Mouse (Mus musculus): ENCODE data around the gene Slc44a5.

DNA sequence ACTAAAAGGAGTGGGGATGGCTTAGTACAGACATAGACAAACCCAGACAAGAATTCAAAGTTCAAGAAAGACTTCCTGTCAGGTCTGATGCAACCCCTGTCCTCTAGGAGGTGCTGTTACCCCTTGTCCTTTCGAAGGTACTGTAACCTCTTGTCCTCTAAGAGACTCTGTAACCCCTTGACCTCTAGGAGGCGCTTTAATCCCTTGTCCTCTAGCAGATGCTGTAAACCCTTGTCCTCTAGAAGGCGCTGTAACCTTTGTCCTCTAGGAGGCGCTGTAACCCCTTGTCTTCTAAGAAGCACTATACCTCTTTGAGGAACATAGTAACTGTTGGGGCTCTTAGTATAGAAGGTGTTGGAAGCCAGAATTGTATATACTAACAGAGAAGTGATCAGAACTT is 4.7 kb upstream of the Slc44a5 start:
- TF ChIP-seq ZC3H11A (IDR thresholded peaks at IDR 0.05; ENCODE audit: borderline replicate concordance, low read depth, low read length), result peak; percentile 52; the same call in 1 of the 2 replicates
- TF ChIP-seq HCFC1 (IDR thresholded peaks at IDR 0.05; ENCODE audit: borderline replicate concordance, insufficient read depth, low read length), result no peak
- TF ChIP-seq ZNF384 (IDR thresholded peaks at IDR 0.05; ENCODE audit: low read depth, low read length), result 0 out of 2 replicates have a peak, but pooled peaks have one; percentile 27
- no peak for TF ChIP-seq CHD2 (IDR thresholded peaks at IDR 0.05; ENCODE audit: low read depth, low read length)
- no peak for TF ChIP-seq MAFK (IDR thresholded peaks at IDR 0.05; ENCODE audit: insufficient read depth, low read depth, low read length)
